Mouse (Mus musculus): ENCODE measurements around the gene Exosc3.

- TF ChIP-seq CTCF (IDR thresholded peaks at IDR 0.05; ENCODE audit: insufficient read depth, low read depth, low read length): no peak
- TF ChIP-seq POLR2A (IDR thresholded peaks at IDR 0.05; ENCODE audit: insufficient read depth, low read depth, low read length): no peak; the same call in 1 of the 2 replicates
Observed at GRCm38 (mm10) chr4:45296662-45297564, 45.6 kb downstream of the Exosc3 start, which contains the start of gene Trmt10b.
